In genomic region chr6:48491361-48491760, GRCm38 (mm10) we compare ENCODE assay signal across 27 mouse cellular contexts. TPM values are rescaled to one million over a fixed set of nuclear protein-coding genes. Genes with fewer than 3 reads are reported as not detected.
A peak's percentile ranks its signal among the peaks of the same experiment; 100 is the strongest.
DNase-seq lines count a peak whose midpoint lies in the region; ATAC-seq and TF ChIP-seq lines count a peak whose summit lies in the region.
"Had no signal": no experiment of that assay in that cellular context is flagged by ENCODE, and none has a peak within 500 bp of the region (broad histone marks: within the 10 kb centered on the region; RNA-seq: fewer than 3 reads in every experiment).

No protein-coding gene starts in this region.

- H3K4me3 ChIP-seq in embryonic facial prominence, embryonic 12.5 days: no peak overlapping the region
- H3K4me3 ChIP-seq in embryonic facial prominence, embryonic 10.5 days: no peak overlapping the region
- H3K4me3 ChIP-seq in kidney, embryonic 14.5 days (ENCODE audit: low read length): no peak overlapping the region
- H3K4me3 ChIP-seq in lung, postnatal 0 days (ENCODE audit: low read depth, low read length): no peak overlapping the region
- H3K4me3 ChIP-seq: forebrain, embryonic 13.5 days; gastrocnemius, adult 2 months; heart, adult 2 months; heart, embryonic 12.5 days; hindbrain, embryonic 15.5 days; liver, embryonic 12.5 days had no signal

- no peak for TF ChIP-seq CTCF in lung, postnatal 0 days (IDR thresholded peaks at IDR 0.05)

- peaks cover 18% of the 10 kb centered on the region for H3K4me1 ChIP-seq in embryonic facial prominence, embryonic 12.5 days
- H3K4me1 ChIP-seq in embryonic facial prominence, embryonic 10.5 days: peaks cover 36% of the 10 kb centered on the region
- peaks cover 14% of the 10 kb centered on the region for H3K4me1 ChIP-seq in kidney, embryonic 14.5 days (ENCODE audit: control insufficient read depth, insufficient read depth, low read length)
- no peaks in the 10 kb centered on the region for H3K4me1 ChIP-seq in lung, postnatal 0 days (ENCODE audit: insufficient read depth, low read depth, low read length)

- no peak overlapping the region for H3K27ac ChIP-seq in embryonic facial prominence, embryonic 12.5 days
- no peak overlapping the region; the same call in 1 of the 2 replicates for H3K27ac ChIP-seq in embryonic facial prominence, embryonic 10.5 days (replicated peaks)
- no peak overlapping the region for H3K27ac ChIP-seq in kidney, embryonic 14.5 days (ENCODE audit: low read depth, low read length)
- H3K27ac ChIP-seq in lung, postnatal 0 days (ENCODE audit: low read length): no peak overlapping the region
- H3K27ac ChIP-seq: forebrain, embryonic 13.5 days; gastrocnemius, adult 2 months; heart, adult 2 months; hindbrain, embryonic 15.5 days; liver, embryonic 12.5 days; stomach, postnatal 0 days had no signal

- DNase-seq in embryonic facial prominence, embryonic 10.5 days (ENCODE audit: low spot score): no peak
- DNase-seq in kidney, postnatal 36 days: peak; percentile 29 to 42
- peak; percentile 41 for DNase-seq in lung, postnatal 0 days (ENCODE audit: low spot score)
- peak; percentile 18 to 42 for DNase-seq in lung, postnatal 4 days
- no peak for DNase-seq in cerebellum, adult 9-11 months
- DNase-seq: adrenal gland, adult 2 months; adrenal gland, postnatal 36 days; cerebellum, adult 18-20 months; cerebellum, postnatal 14 days; gastrocnemius, adult 2 months; gastrocnemius, postnatal 36 days; heart, adult 2 months; heart, postnatal 4 days; kidney, adult 9 months; left cerebral cortex, postnatal 4 days; liver, postnatal 0 days; midbrain, embryonic 14.5 days; right cerebral cortex, postnatal 4 days had no signal

- 0 out of 2 replicates have a peak overlapping the region, but pooled peaks have one; percentile 5 for H3K9ac ChIP-seq in embryonic facial prominence, embryonic 12.5 days
- no peak overlapping the region for H3K9ac ChIP-seq in kidney, embryonic 14.5 days (ENCODE audit: low read depth, low read length)
- H3K9ac ChIP-seq in lung, postnatal 0 days (replicated peaks; ENCODE audit: low read depth): no peak overlapping the region
- H3K9ac ChIP-seq: forebrain, embryonic 13.5 days; heart, embryonic 12.5 days; hindbrain, embryonic 15.5 days; liver, embryonic 12.5 days; liver, postnatal 0 days had no signal

- H3K27me3 ChIP-seq in embryonic facial prominence, embryonic 12.5 days: no peaks in the 10 kb centered on the region; the same call in 1 of the 2 replicates
- peaks cover 32% of the 10 kb centered on the region for H3K27me3 ChIP-seq in embryonic facial prominence, embryonic 10.5 days (replicated peaks; ENCODE audit: low read depth, poor library complexity, severe bottlenecking)
- H3K27me3 ChIP-seq in kidney, embryonic 14.5 days (ENCODE audit: control insufficient read depth, insufficient read depth, low read length): no peaks in the 10 kb centered on the region
- H3K27me3 ChIP-seq in lung, postnatal 0 days (replicated peaks; ENCODE audit: insufficient read depth, low read length): no peaks in the 10 kb centered on the region
- H3K27me3 ChIP-seq: forebrain, embryonic 13.5 days; hindbrain, embryonic 15.5 days had no signal

- no peak for ATAC-seq in embryonic facial prominence, embryonic 12.5 days (ENCODE audit: insufficient number of reproducible peaks, insufficient read depth, low FRiP score, low TSS enrichment)
- ATAC-seq in kidney, embryonic 14.5 days (ENCODE audit: low FRiP score, low TSS enrichment): no peak
- ATAC-seq in lung, postnatal 0 days: peak; percentile 71
- ATAC-seq: activated CD4-positive, CD25-positive, alpha-beta regulatory T cell, adult 4 months; forebrain, embryonic 13.5 days; inflammation-experienced regulatory T-cells, adult 6 months; liver, embryonic 12.5 days; liver, postnatal 0 days had no signal

- H3K9me3 ChIP-seq in embryonic facial prominence, embryonic 12.5 days: no peaks in the 10 kb centered on the region
- H3K9me3 ChIP-seq in embryonic facial prominence, embryonic 10.5 days: no peaks in the 10 kb centered on the region
- no peaks in the 10 kb centered on the region for H3K9me3 ChIP-seq in kidney, embryonic 14.5 days (ENCODE audit: control insufficient read depth, low read length)
- no peaks in the 10 kb centered on the region for H3K9me3 ChIP-seq in lung, postnatal 0 days (ENCODE audit: low read length)
- H3K9me3 ChIP-seq: forebrain, embryonic 13.5 days; heart, embryonic 12.5 days; hindbrain, embryonic 15.5 days; liver, embryonic 12.5 days had no signal

- H3K36me3 ChIP-seq in embryonic facial prominence, embryonic 12.5 days: no peaks in the 10 kb centered on the region
- no peaks in the 10 kb centered on the region for H3K36me3 ChIP-seq in embryonic facial prominence, embryonic 10.5 days (replicated peaks)
- H3K36me3 ChIP-seq in kidney, embryonic 14.5 days (ENCODE audit: control insufficient read depth, insufficient read depth, low read length): no peaks in the 10 kb centered on the region
- no peaks in the 10 kb centered on the region for H3K36me3 ChIP-seq in lung, postnatal 0 days (ENCODE audit: insufficient read depth, low read length)
- H3K36me3 ChIP-seq: heart, embryonic 12.5 days; hindbrain, embryonic 15.5 days; liver, embryonic 12.5 days had no signal

- TF ChIP-seq EP300 in lung, postnatal 0 days (IDR thresholded peaks at IDR 0.05): no peak

- no peak overlapping the region for H3K4me2 ChIP-seq in embryonic facial prominence, embryonic 12.5 days (replicated peaks)
- H3K4me2 ChIP-seq in kidney, embryonic 14.5 days (replicated peaks; ENCODE audit: low read depth, low read length): no peak overlapping the region
- no peak overlapping the region for H3K4me2 ChIP-seq in lung, postnatal 0 days (replicated peaks; ENCODE audit: low read depth, low read length)
- H3K4me2 ChIP-seq: forebrain, embryonic 13.5 days; heart, embryonic 12.5 days; hindbrain, embryonic 15.5 days; liver, embryonic 12.5 days had no signal

- WGBS in embryonic facial prominence, embryonic 12.5 days: 72% methylated on average over 9 of the region's 9 CpGs
- WGBS in embryonic facial prominence, embryonic 10.5 days: 71% methylated on average over 9 of the region's 9 CpGs
- WGBS in kidney, embryonic 14.5 days: 74% methylated on average over 9 of the region's 9 CpGs
- WGBS in lung, postnatal 0 days: 52% methylated on average over 9 of the region's 9 CpGs

RNA-seq across cellular contexts. Expression of gene Sspo, which starts 43.3 kb away (rescaled TPM):
- 0.42 and 0.57 TPM in 2 replicates for polyA plus RNA-seq in embryonic facial prominence, embryonic 12.5 days (2016; fragmentation: Nextera tagmentation; extraction: Ambion mirVana)
- 0.71 and 1.2 TPM in 2 replicates for polyA plus RNA-seq in embryonic facial prominence, embryonic 10.5 days (2016; fragmentation: Nextera tagmentation; extraction: Ambion mirVana)
- 0.17 and 0.53 TPM in 2 replicates for polyA plus RNA-seq in kidney, embryonic 14.5 days (2014; fragmentation: Nextera tagmentation; extraction: Ambion mirVana)
- polyA plus RNA-seq in lung, postnatal 0 days (2015; fragmentation: Nextera tagmentation; extraction: Ambion mirVana): 0.31 and 0.64 TPM in 2 replicates

RNA-seq across cellular contexts. Expression of gene Zfp467, which starts 45.7 kb away (rescaled TPM):
- polyA plus RNA-seq in embryonic facial prominence, embryonic 12.5 days (2016; fragmentation: Nextera tagmentation; extraction: Ambion mirVana): 30.3 and 31.7 TPM in 2 replicates
- polyA plus RNA-seq in embryonic facial prominence, embryonic 10.5 days (2016; fragmentation: Nextera tagmentation; extraction: Ambion mirVana): 12.8 and 16.8 TPM in 2 replicates
- polyA plus RNA-seq in kidney, embryonic 14.5 days (2014; fragmentation: Nextera tagmentation; extraction: Ambion mirVana): 27.8 and 31.4 TPM in 2 replicates
- polyA plus RNA-seq in lung, postnatal 0 days (2015; fragmentation: Nextera tagmentation; extraction: Ambion mirVana): 31.5 and 34.6 TPM in 2 replicates

RNA-seq across cellular contexts. Expression of gene Atp6v0e2, which starts 46.1 kb away (rescaled TPM):
- 21.3 and 21.5 TPM in 2 replicates for polyA plus RNA-seq in embryonic facial prominence, embryonic 12.5 days (2016; fragmentation: Nextera tagmentation; extraction: Ambion mirVana)
- 22.7 and 24.1 TPM in 2 replicates for polyA plus RNA-seq in embryonic facial prominence, embryonic 10.5 days (2016; fragmentation: Nextera tagmentation; extraction: Ambion mirVana)
- 19.9 and 20.3 TPM in 2 replicates for polyA plus RNA-seq in kidney, embryonic 14.5 days (2014; fragmentation: Nextera tagmentation; extraction: Ambion mirVana)
- polyA plus RNA-seq in lung, postnatal 0 days (2015; fragmentation: Nextera tagmentation; extraction: Ambion mirVana): 8.4 and 9.1 TPM in 2 replicates
- polyA plus RNA-seq: activated CD4-positive, CD25-positive, alpha-beta regulatory T cell, adult 4 months had no signal

Comparison
In these comparisons a context has a peak if more than half of its experiments do, and no peak if none do; other contexts are left out.
1. DNase-seq: peak in kidney, postnatal 36 days (2 of 2), lung, postnatal 0 days (single experiment) and lung, postnatal 4 days (2 of 2); none in embryonic facial prominence, embryonic 10.5 days (single experiment) and cerebellum, adult 9-11 months (single experiment).